Mouse (Mus musculus) lung, postnatal 0 days (tissue): ENCODE measurements around the gene Foxp4.

Experiments
- CTCF ChIP-seq: IDR thresholded peaks from 2 replicates; pipeline ENCODE4 v1.5.1; 2016; ENCODE audit warnings: antibody characterized with exemption, mild to moderate bottlenecking
- EP300 ChIP-seq: IDR thresholded peaks from 2 replicates; pipeline ENCODE4 v1.6.1; 2016; ENCODE audit warnings: antibody characterized with exemption, mild to moderate bottlenecking, control low read depth

GRCm38 (mm10) chr17:47955054-47955741, 30.8 kb upstream of the Foxp4 start:
- no peak for TF ChIP-seq EP300
- no peak for TF ChIP-seq CTCF
